Mouse (Mus musculus): ENCODE results near the gene Nemp1.

DNA sequence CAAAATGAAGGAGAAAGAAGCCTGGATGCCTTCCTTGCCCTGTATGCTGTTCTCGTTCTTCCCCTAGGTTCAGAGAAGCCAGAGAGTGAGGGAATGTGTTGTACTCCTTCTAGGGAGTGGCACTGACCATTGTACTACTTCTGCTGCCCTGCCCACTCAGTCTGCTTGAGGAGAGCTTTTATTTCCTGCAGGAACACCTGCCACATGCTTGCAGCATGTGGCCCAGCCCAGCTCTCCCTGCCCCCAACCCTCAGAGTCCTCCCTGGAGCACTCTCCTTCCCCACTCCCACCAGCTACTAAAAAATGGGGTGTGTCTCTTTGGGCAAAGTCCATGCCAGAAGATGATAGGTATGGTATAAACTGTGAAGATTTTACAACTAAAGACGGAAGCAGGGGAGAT, 37.6 kb downstream of the Nemp1 start:
- TF ChIP-seq CTCF (IDR thresholded peaks at IDR 0.05; ENCODE audit: low read depth) (no peak), EP300 (IDR thresholded peaks at IDR 0.05; ENCODE audit: low read depth) (no peak)

All from liver, postnatal 0 days (tissue).